Mouse (Mus musculus): ENCODE data around the gene Tub. TPM values are rescaled to one million over a fixed set of nuclear protein-coding genes. Genes with fewer than 3 reads are reported as not detected.

The Tub gene
- polyA plus RNA-seq, 1 experiment from 2014 or later, result 26.2 TPM

Other genes with a start within 250 kb of the Tub start
- not detected in 2 replicates for gene Olfr512, start 237.0 kb upstream of the Tub start, polyA plus RNA-seq (2016; fragmentation: Nextera tagmentation; extraction: Ambion mirVana)
- not detected in 2 replicates for gene Olfr513, start 199.4 kb upstream of the Tub start, polyA plus RNA-seq (2016; fragmentation: Nextera tagmentation; extraction: Ambion mirVana)
- not detected in 2 replicates for gene Olfr514, start 124.3 kb upstream of the Tub start, polyA plus RNA-seq (2016; fragmentation: Nextera tagmentation; extraction: Ambion mirVana)
- not detected in 2 replicates for gene Olfr516, start 99.8 kb upstream of the Tub start, polyA plus RNA-seq (2016; fragmentation: Nextera tagmentation; extraction: Ambion mirVana)
- gene Olfr517, start 78.0 kb upstream of the Tub start, polyA plus RNA-seq (2016; fragmentation: Nextera tagmentation; extraction: Ambion mirVana), result not detected in 2 replicates
- gene Olfr518, start 65.3 kb upstream of the Tub start, polyA plus RNA-seq (2016; fragmentation: Nextera tagmentation; extraction: Ambion mirVana), result not detected in 2 replicates
- gene Olfr519, start 55.9 kb upstream of the Tub start, polyA plus RNA-seq (2016; fragmentation: Nextera tagmentation; extraction: Ambion mirVana), result not detected in 2 replicates
- gene Nlrp10, start 20.2 kb upstream of the Tub start, polyA plus RNA-seq (2016; fragmentation: Nextera tagmentation; extraction: Ambion mirVana), result 0.06 TPM in 1 of 2 replicates, not detected in the other
- gene Eif3f, start 15.9 kb upstream of the Tub start, polyA plus RNA-seq (2016; fragmentation: Nextera tagmentation; extraction: Ambion mirVana), result 77.9 and 86.2 TPM in 2 replicates
- gene Ric3, start 133.0 kb downstream of the Tub start, polyA plus RNA-seq (2016; fragmentation: Nextera tagmentation; extraction: Ambion mirVana), result 29.5 and 30.4 TPM in 2 replicates
- gene Lmo1, start 224.9 kb downstream of the Tub start, polyA plus RNA-seq (2016; fragmentation: Nextera tagmentation; extraction: Ambion mirVana), result 149 and 177 TPM in 2 replicates